Mouse (Mus musculus): ENCODE measurements around the gene Tcp1. TPM values are rescaled to one million over a fixed set of nuclear protein-coding genes. Genes with fewer than 3 reads are reported as not detected.
A peak's percentile ranks its signal among the peaks of the same experiment; 100 is the strongest.

Gene Tcp1
- polyA plus RNA-seq, 1 experiment from 2014 or later: 679 TPM

- WGBS: under 1% methylated on average over 42 of the region's 42 CpGs
- Histone ChIP-seq H3K27ac (replicated peaks; ENCODE audit: low read depth, low read length) (peak within 1 kb of the TSS; percentile 75), H3K27me3 (ENCODE audit: control insufficient read depth, insufficient read depth, low read length) (no peaks in the 10 kb centered on the region), H3K4me1 (ENCODE audit: control insufficient read depth, insufficient read depth, low read length) (no peaks in the 10 kb centered on the region), H3K4me3 (ENCODE audit: low read depth, low read length) (peak within 1 kb of the TSS; percentile 68), H3K9ac (replicated peaks; ENCODE audit: low read length) (peak within 1 kb of the TSS; percentile 57), H3K9me3 (replicated peaks; ENCODE audit: control insufficient read depth, low read length) (no peaks in the 10 kb centered on the region), H3K36me3 (replicated peaks; ENCODE audit: control insufficient read depth, insufficient read depth, low read depth, low read length) (no peaks in the 10 kb centered on the region; the same call in 1 of the 2 replicates), H3K4me2 (ENCODE audit: low read depth, low read length) (peak within 1 kb of the TSS; percentile 72)
- ATAC-seq (replicated peaks; ENCODE audit: insufficient number of reproducible peaks, low FRiP score, low TSS enrichment, low read depth) (peak; percentile 98), DNase-seq (ENCODE audit: low spot score) (peak; percentile 94)
These were observed 44.9 kb downstream of the Tcp1 start, which contains the start of gene Acat2 for GRCm38 (mm10) chr17:12960331-12960873. Acat2 (minus strand) TSS chr17:12960747.

GRCm38 (mm10) chr17:12963476-12963875 lies 48.0 kb downstream of the Tcp1 start:
- ATAC-seq (replicated peaks; ENCODE audit: insufficient number of reproducible peaks, low FRiP score, low TSS enrichment, low read depth) (no peak), DNase-seq (ENCODE audit: low spot score) (no peak)
- Histone ChIP-seq H3K27me3 (ENCODE audit: control insufficient read depth, insufficient read depth, low read length) (no peaks in the 10 kb centered on the region), H3K9me3 (replicated peaks; ENCODE audit: control insufficient read depth, low read length) (no peaks in the 10 kb centered on the region), H3K4me3 (ENCODE audit: low read depth, low read length) (no peak overlapping the region), H3K36me3 (replicated peaks; ENCODE audit: control insufficient read depth, insufficient read depth, low read depth, low read length) (no peaks in the 10 kb centered on the region; the same call in none of the 2 replicates), H3K4me1 (ENCODE audit: control insufficient read depth, insufficient read depth, low read length) (no peaks in the 10 kb centered on the region), H3K27ac (replicated peaks; ENCODE audit: low read depth, low read length) (no peak overlapping the region), H3K4me2 (ENCODE audit: low read depth, low read length) (no peak overlapping the region), H3K9ac (replicated peaks; ENCODE audit: low read length) (no peak overlapping the region)
- WGBS: 93% methylated on average over 3 of the region's 3 CpGs

- 92% methylated on average over 2 of the region's 2 CpGs for WGBS
- H3K36me3 ChIP-seq (replicated peaks; ENCODE audit: control insufficient read depth, insufficient read depth, low read depth, low read length): no peaks in the 10 kb centered on the region; the same call in none of the 2 replicates
These were observed 51.7 kb downstream of the Tcp1 start for GRCm38 (mm10) chr17:12967173-12967572.

GRCm38 (mm10) chr17:12973851-12974250 lies 58.4 kb downstream of the Tcp1 start:
- Histone ChIP-seq H3K9ac (replicated peaks; ENCODE audit: low read length) (no peak overlapping the region), H3K9me3 (replicated peaks; ENCODE audit: control insufficient read depth, low read length) (no peaks in the 10 kb centered on the region), H3K27me3 (ENCODE audit: control insufficient read depth, insufficient read depth, low read length) (no peaks in the 10 kb centered on the region), H3K4me1 (ENCODE audit: control insufficient read depth, insufficient read depth, low read length) (no peaks in the 10 kb centered on the region), H3K27ac (replicated peaks; ENCODE audit: low read depth, low read length) (no peak overlapping the region), H3K4me2 (ENCODE audit: low read depth, low read length) (no peak overlapping the region), H3K36me3 (replicated peaks; ENCODE audit: control insufficient read depth, insufficient read depth, low read depth, low read length) (peaks cover 2% of the 10 kb centered on the region), H3K4me3 (ENCODE audit: low read depth, low read length) (no peak overlapping the region)
- DNase-seq (ENCODE audit: low spot score) (no peak), ATAC-seq (replicated peaks; ENCODE audit: insufficient number of reproducible peaks, low FRiP score, low TSS enrichment, low read depth) (no peak)
- WGBS: 91% methylated on average over 2 of the region's 2 CpGs

More at GRCm38 (mm10) chr17:12967173-12967572, 51.7 kb downstream of the Tcp1 start:
- Histone ChIP-seq H3K4me1 (ENCODE audit: control insufficient read depth, insufficient read depth, low read length) (no peaks in the 10 kb centered on the region), H3K27me3 (ENCODE audit: control insufficient read depth, insufficient read depth, low read length) (no peaks in the 10 kb centered on the region), H3K4me2 (ENCODE audit: low read depth, low read length) (no peak overlapping the region), H3K27ac (replicated peaks; ENCODE audit: low read depth, low read length) (no peak overlapping the region), H3K9me3 (replicated peaks; ENCODE audit: control insufficient read depth, low read length) (no peaks in the 10 kb centered on the region), H3K9ac (replicated peaks; ENCODE audit: low read length) (no peak overlapping the region), H3K4me3 (ENCODE audit: low read depth, low read length) (no peak overlapping the region)
- no peak for DNase-seq (ENCODE audit: low spot score)
- ATAC-seq (replicated peaks; ENCODE audit: insufficient number of reproducible peaks, low FRiP score, low TSS enrichment, low read depth): no peak

Other genes starting within 250 kb of the Tcp1 start
- not detected in 2 replicates for gene Slc22a1, start 239.9 kb upstream of the Tcp1 start, polyA plus RNA-seq (2014; fragmentation: Nextera tagmentation; extraction: Ambion mirVana)
- 19.4 and 19.6 TPM in 2 replicates for gene Igf2r, start 146.0 kb upstream of the Tcp1 start, polyA plus RNA-seq (2014; fragmentation: Nextera tagmentation; extraction: Ambion mirVana)
- gene Mas1, start 47.6 kb upstream of the Tcp1 start, polyA plus RNA-seq (2014; fragmentation: Nextera tagmentation; extraction: Ambion mirVana): 0.18 and 0.42 TPM in 2 replicates
- gene Mrgprh, start 39.7 kb upstream of the Tcp1 start, polyA plus RNA-seq (2014; fragmentation: Nextera tagmentation; extraction: Ambion mirVana): not detected in 2 replicates
- gene Pnldc1, start 5.5 kb upstream of the Tcp1 start, polyA plus RNA-seq (2014; fragmentation: Nextera tagmentation; extraction: Ambion mirVana): 1.6 and 2.3 TPM in 2 replicates
- gene Mrpl18, start 644 bp downstream of the Tcp1 start, polyA plus RNA-seq (2014; fragmentation: Nextera tagmentation; extraction: Ambion mirVana): 172 and 188 TPM in 2 replicates
- gene Acat3, start 24.9 kb downstream of the Tcp1 start, polyA plus RNA-seq (2014; fragmentation: Nextera tagmentation; extraction: Ambion mirVana): 0.56 and 1.00 TPM in 2 replicates
- 291 and 296 TPM in 2 replicates for gene Acat2, start 45.0 kb downstream of the Tcp1 start, polyA plus RNA-seq (2014; fragmentation: Nextera tagmentation; extraction: Ambion mirVana)
- gene Wtap, start 78.5 kb downstream of the Tcp1 start, polyA plus RNA-seq (2014; fragmentation: Nextera tagmentation; extraction: Ambion mirVana): 151 and 158 TPM in 2 replicates
- gene Sod2, start 91.1 kb downstream of the Tcp1 start, polyA plus RNA-seq (2014; fragmentation: Nextera tagmentation; extraction: Ambion mirVana): 89.6 and 97.7 TPM in 2 replicates
- not detected in 2 replicates for gene Gpr31b, start 136.6 kb downstream of the Tcp1 start, polyA plus RNA-seq (2014; fragmentation: Nextera tagmentation; extraction: Ambion mirVana)
- gene Tcp10b, start 145.4 kb downstream of the Tcp1 start, polyA plus RNA-seq (2014; fragmentation: Nextera tagmentation; extraction: Ambion mirVana): not detected in 2 replicates
- gene Unc93a, start 216.1 kb downstream of the Tcp1 start, polyA plus RNA-seq (2014; fragmentation: Nextera tagmentation; extraction: Ambion mirVana): not detected in 2 replicates

All from embryonic facial prominence, embryonic 11.5 days (tissue).